ENCODE assay signal across 32 mouse cellular contexts in the genomic region with DNA sequence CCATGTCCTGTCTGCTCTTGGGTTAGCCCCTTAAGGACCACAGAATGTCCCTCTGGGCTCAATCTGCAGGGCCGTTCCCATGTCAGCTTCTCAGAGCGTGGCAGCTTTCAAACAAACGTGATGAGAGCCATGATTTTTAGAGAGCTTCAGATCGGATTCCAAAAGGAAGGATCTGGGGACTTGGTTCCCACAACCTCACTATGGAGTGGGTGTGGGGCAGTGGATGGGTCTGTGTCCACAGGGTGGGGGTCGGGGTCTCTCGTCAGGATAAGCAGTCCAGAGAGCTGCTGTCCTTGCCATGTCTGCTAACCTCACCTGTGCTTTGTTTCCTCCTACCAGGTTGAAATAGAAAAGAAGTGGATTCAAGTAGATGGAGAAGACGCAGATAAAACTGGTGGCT. TPM values are rescaled to one million over a fixed set of nuclear protein-coding genes. Genes with fewer than 3 reads are reported as not detected.
"Had no signal": no experiment of that assay in that cellular context is flagged by ENCODE, and none has a peak within 500 bp of the region (broad histone marks: within the 10 kb centered on the region; RNA-seq: fewer than 3 reads in every experiment).

No protein-coding gene starts in this region.

- DNase-seq: forebrain, postnatal 0 days; gastrocnemius, postnatal 14 days; gastrocnemius, postnatal 36 days; heart, adult 18-20 months; heart, postnatal 14 days; heart, postnatal 36 days; kidney, adult 11 months; kidney, adult 2 months; kidney, adult 9 months; kidney, postnatal 14 days; kidney, postnatal 36 days; layer of hippocampus, adult 9-11 months; layer of hippocampus, postnatal 36 days; left cerebral cortex, postnatal 4 days had no signal

- H3K4me1 ChIP-seq: hindbrain, embryonic 13.5 days; hindbrain, embryonic 15.5 days; kidney, embryonic 15.5 days; limb, embryonic 13.5 days; limb, embryonic 15.5 days had no signal

- H3K27me3 ChIP-seq: heart, embryonic 13.5 days; heart, embryonic 15.5 days; hindbrain, embryonic 13.5 days; hindbrain, embryonic 15.5 days; intestine, embryonic 15.5 days; kidney, embryonic 15.5 days; limb, embryonic 13.5 days; limb, embryonic 15.5 days had no signal

- ATAC-seq: forebrain, postnatal 0 days; hindbrain, postnatal 0 days; intestine, embryonic 15.5 days had no signal

- H3K27ac ChIP-seq: heart, embryonic 13.5 days; heart, embryonic 15.5 days; hindbrain, embryonic 13.5 days; hindbrain, embryonic 15.5 days; hindbrain, postnatal 0 days; intestine, embryonic 15.5 days; kidney, embryonic 15.5 days; kidney, postnatal 0 days; limb, embryonic 13.5 days; limb, embryonic 15.5 days had no signal

- H3K4me2 ChIP-seq: heart, embryonic 11.5 days; heart, embryonic 13.5 days; heart, embryonic 15.5 days; hindbrain, embryonic 13.5 days; hindbrain, embryonic 15.5 days; intestine, embryonic 15.5 days; kidney, embryonic 15.5 days; limb, embryonic 13.5 days; limb, embryonic 15.5 days had no signal

- H3K9ac ChIP-seq: forebrain, postnatal 0 days; heart, embryonic 13.5 days; heart, embryonic 15.5 days; hindbrain, embryonic 13.5 days; hindbrain, embryonic 15.5 days; intestine, embryonic 15.5 days; kidney, embryonic 15.5 days; limb, embryonic 13.5 days; limb, embryonic 15.5 days had no signal

- H3K4me3 ChIP-seq: heart, embryonic 13.5 days; heart, embryonic 15.5 days; hindbrain, embryonic 13.5 days; hindbrain, embryonic 15.5 days; intestine, embryonic 15.5 days; kidney, embryonic 15.5 days; limb, embryonic 13.5 days; limb, embryonic 15.5 days had no signal

- H3K36me3 ChIP-seq: hindbrain, embryonic 13.5 days; hindbrain, embryonic 15.5 days; intestine, embryonic 15.5 days had no signal

- H3K9me3 ChIP-seq: heart, embryonic 13.5 days; heart, embryonic 15.5 days; hindbrain, embryonic 13.5 days; hindbrain, embryonic 15.5 days; intestine, embryonic 15.5 days; kidney, embryonic 15.5 days; limb, embryonic 13.5 days; limb, embryonic 15.5 days had no signal

RNA-seq across cellular contexts. Expression of gene Gtf2a1l, which starts 23.6 kb away (rescaled TPM):
- total RNA-seq: gastrocnemius, adult 18-20 months; gastrocnemius, adult 8-10 months; gastrocnemius, postnatal 14 days; gastrocnemius, postnatal 36 days; heart, adult 18-20 months; heart, postnatal 14 days; heart, postnatal 36 days; hematopoietic stem cell, adult 5-6 weeks; hindbrain, postnatal 0 days; layer of hippocampus, postnatal 14 days; layer of hippocampus, postnatal 36 days; liver, adult 2 months had no signal
- polyA plus RNA-seq: heart, embryonic 13.5 days; heart, postnatal 0 days; kidney, embryonic 15.5 days; kidney, postnatal 0 days; large intestine, adult 2 months; limb, embryonic 13.5 days; limb, embryonic 15.5 days; liver, adult 2 months had no signal

RNA-seq across cellular contexts. Expression of gene Ston1, which starts 47.4 kb away (rescaled TPM):
- total RNA-seq: hematopoietic stem cell, adult 5-6 weeks had no signal
